Mouse (Mus musculus): ENCODE results near the gene Arf6. TPM values are rescaled to one million over a fixed set of nuclear protein-coding genes. Genes with fewer than 3 reads are reported as not detected.
"Not testable (repeated sequence)": the region's sequence is repeated elsewhere in the genome, so short reads cannot be mapped to it uniquely, and the experiment has no call there.

Gene Arf6
- total RNA-seq, 1 experiment = 89.3 TPM

- H3K9ac ChIP-seq (ENCODE audit: insufficient read depth, low read depth, low read length, poor library complexity, severe bottlenecking) = no peak overlapping the region
- no peak for TF ChIP-seq HCFC1 (IDR thresholded peaks at IDR 0.05; ENCODE audit: borderline replicate concordance, insufficient read depth, low read length)
- peak; percentile 38; the same call in 1 of the 2 replicates for TF ChIP-seq ZNF384 (IDR thresholded peaks at IDR 0.05; ENCODE audit: low read depth, low read length)
- TF ChIP-seq ZC3H11A (IDR thresholded peaks at IDR 0.05; ENCODE audit: borderline replicate concordance, low read depth, low read length) = peak; percentile 91
- peak overlapping the region in 1 of 2 experiments; percentile 19; a peak in 1 of 4 replicates for H3K4me3 ChIP-seq (ENCODE audit: insufficient read depth in 1 of 2, low read depth in 1 of 2, low read length in 2 of 2, poor library complexity in 1 of 2, severe bottlenecking in 1 of 2)
- H3K9me3 ChIP-seq (ENCODE audit: control insufficient read depth, insufficient read depth, low read depth, low read length) = no peaks in the 10 kb centered on the region
- H3K4me1 ChIP-seq (ENCODE audit: control insufficient read depth in 2 of 2, insufficient read depth in 2 of 2, low read length in 2 of 2, poor library complexity in 1 of 2) = peaks cover 0 to 2% of the 10 kb centered on the region in 2 experiments; a peak in 1 of 4 replicates
- in situ Hi-C loops (cut with MboI; ENCODE audit: low sequenced_read_pairs in 2 of 2, unreplicated experiment in 2 of 2) = no loop called here
- no peaks in the 10 kb centered on the region for H3K36me3 ChIP-seq (ENCODE audit: control insufficient read depth, insufficient read depth, low read length, poor library complexity, severe bottlenecking)
- DNase-seq (ENCODE audit: low read depth, low spot score) = peak; percentile 63
- no peak overlapping the region for H3K27ac ChIP-seq (ENCODE audit: insufficient read depth, low read depth, low read length, poor library complexity, severe bottlenecking)
Observed at GRCm38 (mm10) chr12:69360655-69360996, 11.3 kb upstream of the Arf6 start.

GRCm38 (mm10) chr12:69360997-69361899, 10.7 kb upstream of the Arf6 start:
- in situ Hi-C loops (cut with MboI; ENCODE audit: low sequenced_read_pairs in 2 of 2, unreplicated experiment in 2 of 2); H3K9me3 ChIP-seq (ENCODE audit: control insufficient read depth, insufficient read depth, low read depth, low read length); H3K4me1 ChIP-seq (ENCODE audit: control insufficient read depth in 2 of 2, insufficient read depth in 2 of 2, low read length in 2 of 2, poor library complexity in 1 of 2); H3K36me3 ChIP-seq (ENCODE audit: control insufficient read depth, insufficient read depth, low read length, poor library complexity, severe bottlenecking): not testable (repeated sequence)
- H3K4me3 ChIP-seq (ENCODE audit: insufficient read depth in 1 of 2, low read depth in 1 of 2, low read length in 2 of 2, poor library complexity in 1 of 2, severe bottlenecking in 1 of 2) = peak overlapping the region; percentile 65 to 90
- H3K27ac ChIP-seq (ENCODE audit: insufficient read depth, low read depth, low read length, poor library complexity, severe bottlenecking) = peak overlapping the region; percentile 45; the same call in 1 of the 2 replicates
- H3K9ac ChIP-seq (ENCODE audit: insufficient read depth, low read depth, low read length, poor library complexity, severe bottlenecking) = peak overlapping the region; percentile 63
- DNase-seq (ENCODE audit: low read depth, low spot score) = peak; percentile 92
- peak; percentile 36; the same call in 1 of the 2 replicates for TF ChIP-seq MAFK (IDR thresholded peaks at IDR 0.05; ENCODE audit: insufficient read depth, low read depth, low read length)

GRCm38 (mm10) chr12:69361919-69362318, 10.0 kb upstream of the Arf6 start:
- Histone ChIP-seq H3K27ac (ENCODE audit: insufficient read depth, low read depth, low read length, poor library complexity, severe bottlenecking) (peak overlapping the region; percentile 45; the same call in 1 of the 2 replicates), H3K9me3 (ENCODE audit: control insufficient read depth, insufficient read depth, low read depth, low read length) (no peaks in the 10 kb centered on the region), H3K4me3 (ENCODE audit: insufficient read depth in 1 of 2, low read depth in 1 of 2, low read length in 2 of 2, poor library complexity in 1 of 2, severe bottlenecking in 1 of 2) (peak overlapping the region; percentile 65 to 90), H3K36me3 (ENCODE audit: control insufficient read depth, insufficient read depth, low read length, poor library complexity, severe bottlenecking) (no peaks in the 10 kb centered on the region), H3K4me1 (ENCODE audit: control insufficient read depth in 2 of 2, insufficient read depth in 2 of 2, low read length in 2 of 2, poor library complexity in 1 of 2) (peaks cover 0 to 2% of the 10 kb centered on the region in 2 experiments; a peak in 1 of 4 replicates), H3K9ac (ENCODE audit: insufficient read depth, low read depth, low read length, poor library complexity, severe bottlenecking) (peak overlapping the region; percentile 63)
- in situ Hi-C loops (cut with MboI; ENCODE audit: low sequenced_read_pairs in 2 of 2, unreplicated experiment in 2 of 2) = no loop called here
- DNase-seq (ENCODE audit: low read depth, low spot score) = no peak
- TF ChIP-seq MAFK (IDR thresholded peaks at IDR 0.05; ENCODE audit: insufficient read depth, low read depth, low read length) = no peak
- no peak for TF ChIP-seq ZNF384 (IDR thresholded peaks at IDR 0.05; ENCODE audit: low read depth, low read length)
- no peak for TF ChIP-seq HCFC1 (IDR thresholded peaks at IDR 0.05; ENCODE audit: borderline replicate concordance, insufficient read depth, low read length)

- no peak overlapping the region; the same call in 1 of the 2 replicates for H3K27ac ChIP-seq (ENCODE audit: insufficient read depth, low read depth, low read length, poor library complexity, severe bottlenecking)
- no peak overlapping the region for H3K9ac ChIP-seq (ENCODE audit: insufficient read depth, low read depth, low read length, poor library complexity, severe bottlenecking)
- no peaks in the 10 kb centered on the region for H3K9me3 ChIP-seq (ENCODE audit: control insufficient read depth, insufficient read depth, low read depth, low read length)
- no peaks in the 10 kb centered on the region for H3K36me3 ChIP-seq (ENCODE audit: control insufficient read depth, insufficient read depth, low read length, poor library complexity, severe bottlenecking)
- peak overlapping the region in 1 of 2 experiments; percentile 90; a peak in 2 of 4 replicates for H3K4me3 ChIP-seq (ENCODE audit: insufficient read depth in 1 of 2, low read depth in 1 of 2, low read length in 2 of 2, poor library complexity in 1 of 2, severe bottlenecking in 1 of 2)
- H3K4me1 ChIP-seq (ENCODE audit: control insufficient read depth in 2 of 2, insufficient read depth in 2 of 2, low read length in 2 of 2, poor library complexity in 1 of 2) = peaks cover 0 to 2% of the 10 kb centered on the region in 2 experiments; a peak in 1 of 4 replicates
- no peak for DNase-seq (ENCODE audit: low read depth, low spot score)
- no peak for TF ChIP-seq ZNF384 (IDR thresholded peaks at IDR 0.05; ENCODE audit: low read depth, low read length)
- no peak for TF ChIP-seq MAFK (IDR thresholded peaks at IDR 0.05; ENCODE audit: insufficient read depth, low read depth, low read length)
- TF ChIP-seq HCFC1 (IDR thresholded peaks at IDR 0.05; ENCODE audit: borderline replicate concordance, insufficient read depth, low read length) = no peak
- TF ChIP-seq ZC3H11A (IDR thresholded peaks at IDR 0.05; ENCODE audit: borderline replicate concordance, low read depth, low read length) = no peak
- TF ChIP-seq CHD2 (IDR thresholded peaks at IDR 0.05; ENCODE audit: low read depth, low read length) = no peak
- in situ Hi-C loops (cut with MboI; ENCODE audit: low sequenced_read_pairs in 2 of 2, unreplicated experiment in 2 of 2) = no loop called here
Observed at GRCm38 (mm10) chr12:69362388-69362787, 9.6 kb upstream of the Arf6 start.
